Mouse (Mus musculus) embryo, embryonic 11 days (tissue): ENCODE measurements at regions not wholly inside any gene's neighbourhood (a gene's known extent, or its start where the extent isn't known, plus 50 kb on each side); places are given as distances from the start of the nearest gene placed in this dataset.
A peak's percentile ranks its signal among the peaks of the same experiment; 100 is the strongest.

Experiments
- DNase-seq: peaks from one replicate; pipeline ENCODE4 v3.0.0-alpha.2; 2015

DNA sequence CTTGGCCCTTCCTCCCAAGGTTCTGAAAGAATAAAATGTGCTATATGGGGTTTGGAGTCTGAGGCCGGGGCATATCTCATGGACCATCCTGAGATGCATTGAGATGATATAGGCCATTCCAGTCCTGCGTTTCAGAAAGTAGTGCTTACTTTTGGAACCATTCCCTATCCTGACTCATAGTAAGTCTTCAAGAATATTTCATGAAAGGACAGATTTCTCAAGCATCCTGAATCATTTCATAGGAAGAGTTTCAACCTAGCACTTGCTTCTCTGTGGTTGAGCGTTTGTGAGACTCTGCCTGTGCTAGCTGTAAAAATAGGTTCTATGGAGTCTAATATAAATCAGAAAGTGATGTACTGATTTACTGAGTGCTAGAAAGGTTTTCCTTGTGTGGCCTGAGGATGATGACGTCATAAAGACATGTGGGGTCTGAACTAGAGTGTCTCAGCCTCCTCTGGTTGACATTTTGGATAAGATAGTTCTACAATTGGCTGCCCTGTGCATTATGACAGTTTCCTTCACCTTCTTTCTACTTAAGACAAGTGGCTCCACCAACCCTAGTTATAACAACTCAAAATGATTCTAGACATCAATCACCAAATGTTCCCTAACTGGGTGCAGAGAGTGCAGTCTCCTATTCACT lies 1223.0 kb upstream of the A1bg start:
- no peak for DNase-seq

DNA sequence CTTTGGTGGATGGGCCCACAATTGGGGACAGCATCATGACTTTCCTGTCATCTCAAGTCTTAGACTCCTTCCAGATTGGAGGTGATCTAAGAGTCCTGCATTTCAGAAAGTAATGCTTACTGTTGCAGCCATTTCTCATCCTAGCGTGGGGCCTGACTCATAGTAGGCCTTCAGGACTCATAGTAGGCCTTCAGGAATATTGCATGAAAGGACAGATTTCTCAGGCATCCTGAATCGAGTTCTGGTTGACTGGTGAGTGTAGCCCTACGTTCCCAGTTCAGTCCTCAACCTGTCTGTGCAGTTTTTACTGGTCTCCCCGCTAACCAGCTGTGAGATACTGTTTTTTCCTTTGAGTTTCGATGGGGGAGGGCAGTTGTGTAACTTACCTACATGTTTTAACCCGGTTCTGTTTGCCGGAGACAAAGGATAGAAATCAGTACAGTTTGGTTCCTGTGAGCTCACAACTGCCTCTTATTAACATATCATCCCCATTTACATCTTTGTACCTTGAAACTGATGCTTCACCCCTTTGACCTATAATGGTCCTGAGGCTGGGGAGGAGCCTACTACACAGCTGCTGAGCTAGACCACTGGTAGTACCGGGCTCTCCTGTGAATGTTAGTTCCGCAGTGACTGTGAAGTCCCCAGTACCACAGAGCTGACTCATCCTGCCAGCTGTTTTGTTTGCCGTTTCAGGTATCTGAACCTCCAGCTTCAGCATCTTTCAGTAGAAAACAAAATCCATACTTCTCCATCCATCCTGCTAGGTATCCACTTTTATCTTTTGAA lies 1222.2 kb upstream of the A1bg start:
- no peak for DNase-seq

DNA sequence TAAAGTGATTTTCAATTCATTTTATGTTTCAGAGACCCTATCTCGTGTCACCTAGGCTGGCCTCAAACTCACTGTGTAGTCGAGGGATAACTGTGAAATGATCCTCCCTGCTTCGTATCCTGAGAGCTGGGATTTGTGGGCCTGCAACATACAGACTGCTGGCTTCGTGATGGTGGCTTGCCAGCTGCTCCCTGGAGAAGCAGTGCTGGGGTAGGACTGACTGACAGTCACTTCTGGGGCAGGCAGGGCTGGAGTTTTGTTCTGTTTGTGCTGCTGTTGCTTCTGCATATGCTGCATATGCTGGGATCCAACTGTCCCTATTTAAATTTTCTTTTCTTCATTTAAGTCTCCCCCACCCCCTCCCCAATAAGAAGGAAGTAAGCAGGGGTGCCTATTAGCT lies 1217.0 kb upstream of the A1bg start:
- DNase-seq: no peak

DNA sequence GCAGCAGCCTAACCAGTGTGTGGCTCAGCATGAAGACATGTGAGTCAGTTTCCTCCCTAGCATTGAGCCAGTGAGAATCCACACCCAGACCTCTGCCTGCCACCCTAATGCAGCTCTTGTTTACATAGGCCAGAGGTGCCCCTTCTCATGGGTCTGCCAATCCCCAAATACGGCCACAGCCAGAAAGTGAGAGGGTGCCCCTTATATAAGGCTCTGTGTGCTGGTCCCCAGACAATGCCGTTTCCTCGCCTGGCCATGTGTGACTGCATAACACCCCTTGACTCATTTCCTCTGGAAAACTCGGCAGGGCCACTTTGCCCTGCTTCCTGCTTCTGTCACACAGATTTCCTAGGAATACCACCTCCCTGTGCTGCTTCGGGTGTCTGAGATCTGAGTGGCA lies 1216.4 kb upstream of the A1bg start:
- no peak for DNase-seq

DNA sequence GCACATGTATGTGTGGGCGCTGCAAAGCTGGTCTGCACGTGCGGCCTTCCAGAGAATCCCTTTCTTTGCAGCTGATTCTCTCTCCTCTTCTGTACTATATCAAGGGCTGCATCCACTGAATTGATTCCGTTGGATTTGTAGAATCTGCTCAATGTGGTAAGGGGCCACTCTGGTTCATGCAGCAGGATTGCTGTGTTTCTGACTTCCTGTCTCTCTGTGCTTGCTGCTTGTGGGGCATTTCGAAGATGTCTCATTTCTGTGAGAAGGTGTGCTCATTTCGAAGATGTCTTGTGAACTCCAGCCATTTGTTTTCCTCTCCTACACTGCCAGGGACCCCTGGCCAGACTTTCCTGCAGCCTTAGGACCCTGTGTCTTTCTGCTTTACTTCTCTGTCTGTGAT lies 1215.9 kb upstream of the A1bg start:
- DNase-seq: no peak

DNA sequence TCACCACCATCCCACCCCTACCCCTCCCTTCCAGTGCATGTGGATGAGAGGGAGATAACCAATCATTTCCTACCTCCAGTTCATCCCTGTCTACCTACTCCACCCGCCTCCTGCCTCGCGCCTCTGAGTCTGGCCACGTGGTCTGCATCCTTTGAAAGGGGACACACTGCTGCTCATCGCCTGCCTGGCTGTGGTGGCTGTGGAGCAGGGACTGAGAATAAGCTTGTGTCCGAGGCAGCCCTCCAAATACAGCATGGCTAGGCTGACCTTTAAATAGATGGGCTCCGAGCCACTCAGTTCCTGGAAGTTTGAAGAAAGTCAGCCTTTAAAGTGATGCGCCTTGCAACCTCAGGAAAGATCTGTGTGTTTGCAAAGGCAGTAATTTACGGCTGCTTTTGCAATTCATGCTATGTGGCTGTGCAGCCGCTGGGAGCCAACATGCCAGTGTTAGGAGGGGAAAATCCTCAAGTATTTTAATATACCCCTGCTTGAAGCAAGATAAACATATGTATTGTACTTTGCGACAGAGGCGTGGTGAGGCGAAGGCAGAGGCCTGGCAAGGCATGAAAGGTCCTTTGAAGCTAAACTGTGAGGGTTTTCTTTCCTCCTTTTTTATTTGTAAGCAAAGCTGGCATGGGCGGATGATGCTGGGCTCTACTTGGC lies 1214.3 kb upstream of the A1bg start:
- DNase-seq: no peak

DNA sequence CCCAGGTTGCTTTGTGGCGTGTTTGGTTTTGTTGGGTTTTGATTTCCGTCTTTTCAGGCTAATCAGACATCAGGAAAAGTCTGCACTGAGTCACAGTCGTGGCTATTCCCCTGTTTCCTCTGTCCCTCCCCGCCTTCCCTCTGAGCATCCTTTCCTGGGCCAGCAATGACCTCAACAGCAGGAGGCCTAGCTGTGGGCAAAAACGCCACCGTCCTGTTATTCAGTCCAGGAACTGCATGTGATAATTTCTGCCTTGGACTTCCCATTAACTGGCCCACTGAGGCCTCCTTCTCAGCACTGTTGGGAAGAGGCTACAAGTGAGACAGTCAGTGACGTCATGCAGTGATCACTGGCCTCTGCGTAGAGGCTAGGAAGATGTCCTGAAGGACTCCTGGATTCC lies 1212.0 kb upstream of the A1bg start:
- DNase-seq: no peak

DNA sequence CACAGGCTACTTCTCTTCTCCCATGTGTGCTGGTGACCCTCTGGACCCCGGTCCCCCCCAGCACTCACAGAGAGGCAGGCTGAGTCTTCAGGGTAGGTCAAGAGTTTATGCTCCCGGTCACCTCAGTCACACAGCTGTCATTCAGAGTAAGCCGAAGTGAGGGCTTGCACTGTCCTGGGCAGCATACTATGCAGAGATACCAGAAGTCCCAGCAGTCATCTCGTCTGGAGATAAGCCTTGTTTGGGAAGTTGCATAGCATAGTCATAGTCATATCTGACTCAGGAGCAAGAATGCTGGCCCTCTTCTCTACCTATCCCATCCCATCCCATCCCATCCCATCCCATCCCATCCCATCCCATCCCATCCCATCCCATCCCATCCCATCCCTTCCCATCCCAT lies 1211.5 kb upstream of the A1bg start:
- DNase-seq: no peak

DNA sequence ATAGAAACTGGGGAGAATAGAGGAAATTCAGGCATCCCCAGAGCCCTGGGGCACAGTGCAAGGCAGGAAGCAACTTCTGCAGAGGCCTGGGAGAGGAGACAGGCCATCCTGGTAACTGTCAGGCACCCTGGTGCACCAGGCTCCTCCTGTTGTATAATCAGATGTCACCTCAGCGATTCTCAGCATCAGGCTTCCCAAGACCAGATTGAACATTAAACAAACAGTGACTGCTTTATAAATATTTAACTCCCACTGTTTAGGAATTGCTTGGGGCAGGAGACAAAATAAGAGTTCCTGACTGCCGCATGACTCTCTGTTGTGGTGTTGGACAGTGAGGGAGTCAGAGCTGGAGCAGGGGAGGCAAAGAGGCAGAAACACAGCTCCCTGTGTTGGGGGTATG lies 1210.1 kb upstream of the A1bg start:
- no peak for DNase-seq

DNA sequence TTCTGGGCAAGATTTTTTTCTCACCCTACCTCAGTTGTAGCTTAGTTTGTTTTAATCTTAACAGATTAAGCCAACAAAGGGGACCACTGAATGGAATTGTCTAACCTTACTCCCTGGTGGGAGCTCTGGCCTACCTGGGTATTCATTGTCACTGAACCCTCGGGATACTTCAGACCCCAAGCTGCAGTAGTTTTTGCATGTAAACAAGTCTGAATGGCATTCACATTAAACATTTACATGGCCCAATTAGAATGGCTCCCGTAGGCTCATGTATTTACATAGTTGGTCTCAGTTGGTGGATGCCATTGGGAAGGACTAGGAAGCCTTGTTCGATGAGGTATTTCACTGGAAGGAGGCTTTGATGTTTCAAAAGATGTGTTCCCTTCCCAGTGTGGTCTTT lies 1208.9 kb upstream of the A1bg start:
- DNase-seq: no peak

DNA sequence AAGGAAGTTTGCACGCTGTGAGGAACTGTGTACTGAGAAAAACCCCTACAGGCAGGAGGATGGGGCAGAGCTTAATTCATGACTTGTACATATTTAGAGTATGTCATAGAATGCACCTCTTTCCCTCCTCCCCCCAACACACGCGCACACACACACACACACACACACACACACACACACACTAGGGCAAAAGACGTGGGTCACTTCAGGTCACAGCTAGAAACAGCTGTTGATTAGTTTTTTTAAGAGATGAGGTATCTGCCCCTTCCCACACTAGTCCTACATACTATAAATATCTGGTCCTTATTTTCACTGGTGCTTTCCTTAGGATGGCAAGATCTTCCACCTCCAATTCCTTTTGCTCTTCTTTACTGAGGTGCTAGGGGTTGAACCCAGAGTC lies 1207.7 kb upstream of the A1bg start:
- DNase-seq: no peak

DNA sequence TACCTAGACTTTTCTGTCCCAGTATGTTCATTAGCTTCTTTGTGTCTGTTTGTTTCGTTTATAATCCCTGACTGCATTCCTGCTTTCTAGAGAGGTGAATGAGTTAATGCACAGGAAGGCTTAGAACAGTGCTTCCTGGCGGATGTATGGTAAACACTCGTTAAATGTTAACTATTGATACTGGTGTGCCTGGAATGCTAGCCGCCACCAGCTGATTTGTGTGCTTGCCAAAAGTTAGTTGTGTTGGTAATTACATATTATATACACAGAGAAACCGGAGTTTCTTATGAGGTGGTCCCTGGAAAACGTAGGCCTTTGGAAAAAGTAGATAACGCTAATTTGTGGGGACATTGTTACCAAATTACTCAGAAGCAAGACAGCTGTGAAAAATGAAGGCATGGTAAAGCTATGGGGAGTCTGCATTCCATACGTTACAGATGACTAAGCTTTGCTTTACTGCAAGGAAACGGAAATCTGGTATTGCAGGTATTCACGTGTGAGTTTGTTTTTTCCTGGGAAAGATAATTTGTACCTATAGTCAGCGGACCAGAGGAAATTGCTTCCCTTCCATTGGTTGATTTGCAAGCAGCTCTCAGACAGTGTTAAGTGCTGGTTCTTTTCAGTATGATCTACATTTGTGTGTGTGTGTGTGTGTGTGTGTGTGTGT lies 1205.9 kb upstream of the A1bg start:
- no peak for DNase-seq

DNA sequence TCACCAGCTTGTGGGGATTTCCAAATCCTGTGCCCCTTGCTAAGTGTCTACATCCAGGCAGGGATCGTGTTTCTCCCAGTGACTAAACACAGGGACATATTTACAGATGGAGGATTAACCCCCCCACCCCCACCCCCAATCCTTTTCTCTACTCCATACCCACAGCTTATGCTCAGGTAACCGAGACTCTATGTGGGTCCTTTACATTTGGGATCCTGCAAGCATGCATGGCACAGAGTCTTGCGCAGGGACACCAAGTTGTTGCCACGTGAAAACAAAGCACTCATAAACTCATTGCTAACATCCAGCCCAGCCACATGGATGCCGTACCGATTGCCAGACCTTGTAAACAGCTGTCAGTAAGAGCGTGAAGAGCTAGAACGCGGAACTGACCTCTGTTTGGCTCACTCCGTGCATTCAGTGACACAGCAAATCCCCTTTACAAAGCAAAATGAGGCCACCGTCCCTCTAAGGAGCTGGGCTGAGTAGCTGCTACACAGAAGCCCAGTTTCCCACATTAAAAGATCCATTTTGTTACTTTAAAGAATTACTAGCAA lies 1204.9 kb upstream of the A1bg start:
- DNase-seq: peak; percentile 52

DNA sequence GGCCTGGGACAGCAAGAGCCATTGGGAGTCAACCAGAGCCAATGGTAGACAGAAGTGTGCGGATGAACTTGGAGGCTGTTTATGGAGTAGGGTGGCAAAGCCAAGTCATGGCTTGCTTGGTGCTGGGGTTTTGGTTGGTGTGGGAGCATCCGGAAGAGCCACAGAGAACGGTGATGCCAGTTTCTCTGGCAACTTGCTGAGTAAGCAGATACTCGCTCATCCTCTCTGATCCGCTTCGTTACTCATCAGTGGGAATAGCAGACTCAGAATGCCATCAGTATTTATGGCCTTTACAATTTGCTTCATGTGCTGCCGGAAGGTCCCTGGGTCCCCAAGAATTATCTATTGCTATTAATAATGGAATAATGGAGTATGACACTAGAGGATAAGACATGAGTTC lies 1202.9 kb upstream of the A1bg start:
- DNase-seq: no peak

DNA sequence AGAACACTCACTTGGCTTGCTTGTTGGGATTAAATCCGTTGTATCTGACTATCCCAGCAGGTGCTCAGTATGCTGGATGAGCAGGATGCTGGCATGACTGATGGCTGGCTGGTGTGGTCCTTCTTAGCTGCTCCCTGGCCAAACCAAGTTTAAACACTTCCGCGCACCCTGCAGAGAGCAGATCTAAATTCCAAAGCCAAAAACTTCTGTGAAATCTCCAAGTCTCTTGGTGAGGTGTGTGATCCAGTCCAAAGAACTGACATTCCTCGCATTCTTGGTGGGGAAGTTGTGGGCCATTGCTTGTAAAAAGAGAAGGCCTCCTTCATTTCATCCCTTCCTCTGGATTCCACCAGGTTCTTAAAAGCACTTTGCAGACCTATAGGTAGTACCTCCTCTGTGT lies 1200.9 kb upstream of the A1bg start:
- DNase-seq: no peak

DNA sequence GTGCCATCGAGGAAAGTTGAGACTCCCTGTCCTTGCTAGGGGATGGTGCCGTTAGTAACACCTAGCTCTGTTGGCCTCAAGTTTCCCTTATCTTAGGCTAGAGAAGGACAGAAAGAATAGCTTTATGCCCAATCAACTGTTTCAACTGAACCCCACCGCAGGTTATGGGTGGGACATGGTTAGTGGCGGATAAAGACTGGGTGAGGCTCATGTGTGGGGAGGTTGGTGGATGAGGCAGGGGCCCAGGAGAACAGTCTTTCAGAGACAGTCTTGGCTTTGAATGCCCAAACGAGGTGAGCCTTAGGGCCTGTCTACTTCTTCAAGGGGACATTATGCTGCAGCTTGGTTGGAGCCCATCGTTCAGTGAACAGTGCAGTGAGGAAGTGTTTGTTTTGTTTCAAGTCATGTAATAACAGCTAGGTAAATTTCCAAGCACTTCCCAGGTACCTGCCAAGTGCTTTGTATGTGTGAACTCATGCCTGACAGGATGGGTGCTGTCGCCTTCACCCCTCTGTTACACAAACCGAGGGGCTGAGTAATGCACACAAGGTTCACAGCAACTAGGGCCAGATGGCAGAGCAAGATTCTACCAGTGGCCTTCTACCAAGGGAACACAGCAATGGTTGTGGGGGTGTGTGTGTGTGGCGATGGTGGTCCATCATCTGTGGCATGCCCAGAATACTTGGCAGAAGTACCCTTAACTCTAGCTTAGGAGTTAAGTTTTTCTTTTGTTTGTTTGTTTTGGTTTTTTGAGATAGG lies 1199.6 kb upstream of the A1bg start:
- DNase-seq: no peak

DNA sequence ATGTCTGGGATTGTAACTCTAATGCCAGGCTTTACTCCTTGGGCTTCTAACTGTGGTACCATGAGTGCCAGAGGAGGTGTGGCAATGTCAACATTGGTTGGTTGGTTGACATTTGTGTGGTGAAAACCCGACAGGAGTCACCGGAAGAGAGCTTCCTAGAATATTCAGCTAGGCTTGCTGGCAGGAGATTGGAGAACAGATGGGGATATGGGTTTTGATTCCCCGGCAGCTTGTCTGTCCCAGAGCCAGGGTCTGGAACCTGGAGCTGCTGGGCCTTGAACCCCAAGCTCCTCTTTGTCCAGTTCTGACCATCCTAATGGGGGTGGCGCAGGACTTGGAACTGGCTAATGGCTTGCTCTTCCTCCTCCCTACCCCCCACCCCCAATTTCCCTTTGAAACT lies 1198.9 kb upstream of the A1bg start:
- DNase-seq: no peak

DNA sequence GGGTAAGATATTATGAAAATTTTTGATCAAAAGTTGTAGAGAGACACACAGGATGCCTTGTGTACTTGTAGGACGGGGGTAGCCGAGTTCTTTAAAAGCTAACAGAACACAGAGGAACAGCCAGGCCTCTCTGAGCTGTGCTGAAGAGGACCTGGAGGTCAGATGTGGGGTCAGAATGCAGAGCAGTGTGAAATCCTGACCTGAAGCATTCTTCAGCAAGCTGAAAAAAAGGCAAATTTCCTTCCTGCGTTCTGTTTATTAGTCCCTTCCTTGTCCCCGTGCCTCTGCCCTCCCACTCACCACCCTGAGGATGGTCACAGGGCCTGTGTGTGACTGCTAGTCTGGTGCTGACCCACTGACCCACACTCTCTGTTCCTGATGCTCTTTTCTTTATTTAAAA lies 1197.9 kb upstream of the A1bg start:
- no peak for DNase-seq

DNA sequence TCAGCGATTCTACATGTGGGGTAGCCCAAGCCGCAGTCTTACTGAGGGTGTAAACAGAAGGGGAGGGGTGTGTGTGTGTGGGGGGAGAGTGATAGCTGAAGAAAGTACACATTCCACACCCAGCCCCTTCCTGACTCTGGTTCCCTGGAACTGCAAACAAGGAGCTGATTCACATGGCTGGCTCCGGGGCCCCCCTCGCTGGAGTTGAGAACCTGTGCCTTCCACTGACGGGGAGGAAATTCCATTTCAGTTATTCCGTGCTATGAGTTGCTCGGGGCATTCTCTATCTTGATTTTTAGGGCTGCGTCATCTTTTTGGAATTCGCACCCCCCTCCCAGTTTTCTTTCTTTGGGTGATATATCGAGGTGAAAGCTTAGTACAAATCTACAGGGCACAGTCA lies 1196.2 kb upstream of the A1bg start:
- DNase-seq: no peak

DNA sequence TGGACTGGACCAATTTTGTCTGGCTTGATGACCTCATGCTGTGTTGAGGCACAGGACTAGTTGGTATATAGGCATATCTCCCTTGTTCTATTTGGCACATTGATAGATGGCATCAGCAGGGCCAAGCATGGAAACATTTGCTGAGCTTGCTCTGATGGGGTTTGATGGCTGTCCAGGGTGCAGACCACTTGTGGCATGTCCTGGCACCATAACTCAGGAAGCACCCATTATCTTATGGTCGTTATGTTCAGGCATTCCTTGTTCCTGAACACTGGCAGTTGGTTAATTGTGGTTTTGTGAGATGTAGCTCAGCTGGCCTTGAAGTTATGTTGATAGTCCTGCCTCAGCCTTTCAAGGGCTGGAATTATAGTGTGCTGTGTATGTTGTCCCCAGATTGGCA lies 1193.4 kb upstream of the A1bg start:
- DNase-seq: no peak

DNA sequence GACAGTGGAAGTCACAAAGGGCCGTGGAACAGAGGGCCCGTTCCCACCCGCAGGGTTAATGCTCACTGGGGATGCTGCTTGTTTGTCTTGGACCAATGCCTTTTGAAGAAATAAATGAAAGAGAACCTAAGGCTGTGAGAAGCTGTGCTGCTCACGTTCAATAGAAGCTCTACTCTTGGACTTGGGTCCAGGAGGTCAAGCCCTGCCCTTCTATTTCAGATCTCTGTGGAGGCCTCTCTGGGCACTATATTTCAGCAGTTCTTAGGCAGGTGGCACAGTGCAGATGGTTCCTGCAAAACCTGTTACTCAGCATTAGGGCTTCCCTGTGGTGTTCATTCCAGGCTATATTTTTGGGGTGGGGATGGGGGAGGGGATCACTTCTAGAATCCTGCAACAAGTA lies 1192.0 kb upstream of the A1bg start:
- DNase-seq: no peak

DNA sequence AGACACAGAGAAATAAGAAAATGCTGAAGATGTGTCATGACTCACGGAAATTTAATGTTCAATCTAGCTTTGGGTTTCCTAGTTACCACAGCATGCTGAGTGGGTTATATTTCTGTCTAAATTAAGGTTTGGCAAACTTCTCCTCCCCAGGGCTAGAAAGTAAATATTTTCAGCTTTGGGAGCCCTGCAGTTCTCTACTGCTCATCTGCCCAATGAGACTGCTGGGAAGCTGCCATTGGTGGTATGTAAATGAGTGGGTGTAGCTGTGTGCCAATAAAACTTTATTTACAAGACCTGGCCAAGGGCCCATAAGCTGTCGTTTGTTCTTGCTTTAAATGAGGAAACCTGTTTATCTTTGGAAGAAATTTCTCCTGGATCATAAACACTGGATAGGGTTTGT lies 1189.3 kb upstream of the A1bg start:
- DNase-seq: no peak

DNA sequence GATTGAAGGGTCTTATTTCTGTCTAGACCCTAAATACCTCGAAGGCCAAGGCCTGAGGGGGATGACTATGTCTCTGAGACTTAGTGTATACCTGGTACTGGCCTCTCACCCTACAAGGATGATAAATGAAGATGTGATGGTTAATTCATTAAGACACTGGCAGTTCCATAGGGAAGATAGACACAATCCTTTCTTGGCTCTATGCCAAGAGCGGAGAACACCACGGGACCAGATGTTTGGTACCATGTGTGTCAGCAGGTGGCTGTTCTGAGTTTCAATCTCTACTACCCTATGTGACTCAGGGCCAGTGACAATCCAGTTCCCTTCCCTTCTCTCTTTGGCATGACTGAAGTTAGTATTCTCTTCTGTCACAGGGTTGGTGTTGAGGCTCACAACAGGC lies 1185.2 kb upstream of the A1bg start:
- no peak for DNase-seq
